Mouse (Mus musculus) lung, adult 18-20 months (tissue): Measurements from ENCODE around the gene Ngly1.

Experiments used
- DNase-seq, 2 experiments: peaks; one replicate each; pipeline ENCODE4 v3.0.0; 2022; ENCODE audit warnings: mixed read lengths in 2 of 2

Gene Ngly1

DNA sequence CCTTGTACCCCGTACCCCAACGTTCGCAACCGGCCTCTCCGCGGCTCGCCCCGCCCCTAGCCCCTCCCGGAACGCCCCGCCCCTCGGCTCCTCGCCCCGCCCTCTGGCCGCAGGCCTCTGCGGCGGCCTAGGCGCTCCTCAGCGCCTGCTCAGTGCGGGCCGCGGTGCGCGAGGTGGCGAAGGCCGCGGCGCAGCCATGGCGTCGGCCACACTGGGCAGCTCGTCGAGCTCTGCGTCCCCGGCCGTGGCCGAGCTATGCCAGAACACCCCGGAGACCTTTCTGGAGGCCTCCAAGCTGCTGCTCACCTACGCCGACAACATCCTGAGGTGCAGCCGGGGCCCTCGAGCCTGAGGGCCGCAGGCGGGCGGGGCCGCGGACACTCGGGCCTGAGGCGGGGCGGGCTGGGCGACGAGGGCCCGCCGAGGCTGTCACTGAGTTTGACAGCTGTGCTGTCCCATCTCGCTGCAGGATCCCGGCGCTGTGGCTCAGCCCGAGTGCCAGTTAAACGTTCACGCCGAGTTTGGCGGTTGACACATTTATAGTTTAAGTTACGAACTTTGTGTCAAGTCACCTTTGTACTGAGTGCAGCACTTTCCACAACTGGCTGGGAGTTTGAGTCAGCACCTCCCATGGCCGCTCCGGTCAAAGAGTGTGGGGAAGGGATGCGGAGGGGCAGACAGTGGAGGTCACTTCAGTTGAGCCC is at the start of gene Ngly1, which contains the start of gene Oxsm:
Gene Ngly1, plus strand, starts transcription at position 110 of the 704 bp plus-strand sequence.
Gene Oxsm, minus strand, starts transcription at position 638 of the 704 bp plus-strand sequence.
- DNase-seq = peak; percentile 79 to 82

DNA sequence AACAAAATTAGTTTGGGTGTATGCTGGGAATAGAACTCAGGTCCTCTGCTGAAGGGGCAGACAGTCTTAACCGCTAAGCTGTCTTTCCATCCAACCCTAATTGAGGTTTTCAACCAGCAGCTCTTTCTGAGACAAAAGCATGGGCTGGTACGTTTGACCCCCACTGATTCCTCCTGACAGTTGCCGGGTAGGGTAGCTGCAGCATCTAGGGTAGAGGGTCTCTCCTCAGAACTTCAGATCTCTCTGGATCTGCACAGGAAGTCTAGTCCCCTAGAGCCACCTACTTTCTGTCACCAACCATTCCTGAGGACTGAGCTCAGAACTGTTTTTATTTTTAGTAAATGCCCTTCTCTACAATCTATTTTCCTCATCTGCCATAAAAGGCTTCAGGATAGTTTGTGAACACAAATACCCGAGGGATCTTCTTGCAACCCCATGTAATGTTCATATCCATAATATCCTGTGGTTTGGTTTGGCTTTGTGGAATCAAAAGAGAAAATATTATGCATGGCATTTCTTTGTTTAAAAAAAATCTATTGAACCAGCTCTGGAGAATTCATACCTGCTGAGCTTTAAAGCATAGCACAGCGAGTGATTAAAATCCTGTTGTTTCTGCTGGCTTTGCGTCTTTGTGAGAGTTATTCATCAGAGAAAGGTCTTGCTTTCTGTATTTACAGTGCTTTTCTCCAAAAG is 48.7 kb upstream of the Ngly1 start:
- no peak for DNase-seq

GRCm38 (mm10) chr14:16200969-16201638 is 48.0 kb upstream of the Ngly1 start:
- no peak for DNase-seq

DNA sequence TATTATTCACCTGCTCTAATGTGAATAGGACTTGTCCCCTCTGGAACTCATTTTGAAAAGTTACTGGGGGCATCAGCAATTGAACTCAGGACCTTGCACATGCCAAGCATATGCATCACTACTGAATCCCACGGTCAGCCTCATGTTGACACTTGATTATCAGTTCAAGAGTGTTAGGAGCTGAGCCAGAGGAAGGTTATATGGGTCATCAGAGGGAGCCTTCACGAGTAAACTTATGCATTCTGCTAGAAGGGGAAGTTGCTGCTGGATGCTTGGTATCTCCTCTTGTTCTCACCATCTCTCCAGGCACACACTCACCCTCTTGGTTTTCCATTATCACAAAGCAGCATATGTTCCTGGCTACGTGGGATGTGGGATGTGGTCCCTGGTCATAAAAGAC is 47.4 kb upstream of the Ngly1 start:
- no peak for DNase-seq

GRCm38 (mm10) chr14:16207722-16208121 is 41.4 kb upstream of the Ngly1 start:
- DNase-seq = no peak

DNA sequence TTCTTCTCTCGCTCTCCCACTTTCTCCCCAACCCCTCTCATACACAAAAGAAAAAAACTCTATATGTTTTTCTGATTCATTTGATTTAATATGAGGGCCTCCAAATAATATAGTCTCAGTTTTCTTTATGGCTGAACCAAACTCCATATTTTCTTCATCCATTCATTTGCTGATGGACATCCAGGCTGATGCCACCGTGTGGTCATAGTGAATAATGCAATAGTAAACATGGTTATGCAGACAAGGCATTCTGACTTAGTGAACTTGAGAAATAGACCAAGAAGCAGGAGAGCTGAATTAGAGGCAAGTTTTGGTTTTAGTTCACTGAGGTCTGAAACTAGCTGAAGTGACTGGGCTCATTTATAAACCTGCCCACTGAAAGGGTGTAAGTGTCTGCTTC is 30.1 kb upstream of the Ngly1 start:
- no peak for DNase-seq

- no peak for DNase-seq
These were observed 19.7 kb upstream of the Ngly1 start for GRCm38 (mm10) chr14:16229395-16229794.

GRCm38 (mm10) chr14:16230581-16230980 is 18.5 kb upstream of the Ngly1 start:
- DNase-seq = no peak

- DNase-seq = no peak
These were observed 15.6 kb upstream of the Ngly1 start for GRCm38 (mm10) chr14:16233515-16233914.

- DNase-seq = no peak
These were observed 12.6 kb upstream of the Ngly1 start for GRCm38 (mm10) chr14:16236466-16236865.

DNA sequence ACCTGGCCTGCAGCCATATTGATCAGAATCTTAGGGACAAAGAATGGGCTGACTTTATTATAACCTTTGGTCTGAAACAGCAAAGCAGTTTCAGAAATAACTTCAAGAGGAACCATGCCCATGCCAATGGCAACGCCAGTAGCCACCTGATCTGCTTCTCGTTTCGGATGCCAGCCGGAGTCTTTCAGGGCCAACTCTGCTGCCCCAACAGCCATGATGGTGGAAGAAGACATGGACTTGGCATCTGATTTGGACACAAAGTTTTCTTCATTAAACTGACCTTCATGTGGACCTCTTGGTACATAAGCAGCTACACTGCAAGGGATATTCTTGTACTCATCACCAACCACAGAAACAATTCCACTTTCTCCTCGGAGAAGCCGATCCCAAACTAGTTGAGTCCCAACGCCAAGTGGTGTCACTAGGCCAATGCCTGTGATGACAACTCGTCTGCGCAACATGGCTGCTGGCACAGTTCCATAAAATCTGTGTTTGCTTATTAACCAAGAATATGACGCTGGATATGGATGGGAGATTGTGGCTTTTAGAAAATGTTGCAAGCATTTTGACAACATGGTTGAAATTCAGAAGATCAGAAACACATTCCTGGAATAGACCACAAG is 6.8 kb upstream of the Ngly1 start:
- DNase-seq = peak; percentile 9 to 23

DNA sequence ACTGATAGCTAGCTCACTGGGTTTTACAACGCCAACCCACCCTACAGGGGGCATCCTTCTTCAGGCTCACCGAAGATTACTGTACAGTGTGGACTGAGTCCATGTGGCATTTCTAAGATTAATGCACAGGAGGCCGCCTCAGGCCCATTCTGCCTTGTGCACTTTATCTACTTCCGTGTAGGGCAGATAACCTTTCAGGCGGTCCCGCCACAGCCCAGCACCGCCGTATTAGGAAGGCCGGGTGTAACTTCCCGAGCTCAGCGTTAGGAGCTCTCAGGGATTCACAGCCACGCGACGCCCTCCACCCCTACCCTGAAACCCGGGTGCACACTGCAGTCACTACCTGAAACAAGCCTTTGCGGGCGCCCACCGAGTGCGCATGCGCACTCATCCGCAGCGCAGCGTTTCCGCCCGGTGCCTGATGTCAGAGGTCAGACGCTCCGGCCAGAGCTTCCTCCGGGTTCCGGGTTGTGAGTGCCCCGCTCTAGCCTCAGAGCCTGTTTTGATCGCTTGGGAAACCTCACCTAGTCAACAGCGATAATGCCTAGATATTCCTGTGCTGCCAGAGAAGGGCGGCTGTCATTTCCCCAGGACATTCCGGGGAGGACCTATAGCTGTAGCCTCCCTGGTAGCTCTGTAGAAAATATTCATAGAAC is 6.0 kb upstream of the Ngly1 start:
- peak; percentile 92 to 94 for DNase-seq

- peak; percentile 11 to 76 for DNase-seq
These were observed 5.4 kb upstream of the Ngly1 start for GRCm38 (mm10) chr14:16243603-16244209.

DNA sequence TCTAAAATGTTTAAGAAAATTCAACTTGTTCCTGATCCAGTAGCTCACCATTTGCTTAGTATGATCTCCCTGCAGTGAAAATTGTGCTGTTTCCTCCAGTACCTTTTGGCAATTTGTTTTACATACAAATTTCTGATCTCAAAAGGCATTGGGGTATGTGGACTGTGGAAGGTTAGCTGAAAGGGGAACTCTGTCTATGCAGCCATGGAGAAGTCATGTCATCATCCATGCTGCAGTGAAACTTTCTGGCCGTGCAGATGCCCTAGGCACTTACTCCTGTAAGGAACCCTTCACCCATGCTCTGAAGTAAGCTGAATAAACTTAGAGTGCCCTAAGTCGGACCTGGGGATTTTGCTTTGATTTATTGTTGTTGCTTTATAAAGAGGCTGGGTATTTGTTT is 4.7 kb upstream of the Ngly1 start:
- no peak for DNase-seq

GRCm38 (mm10) chr14:16245127-16245526 is 4.0 kb upstream of the Ngly1 start:
- DNase-seq = no peak

GRCm38 (mm10) chr14:16246340-16246912 is 2.7 kb upstream of the Ngly1 start:
- no peak for DNase-seq

- DNase-seq = peak in 1 of 2 experiments; percentile 15
These were observed 945 bp upstream of the Ngly1 start for GRCm38 (mm10) chr14:16248135-16248534.

DNA sequence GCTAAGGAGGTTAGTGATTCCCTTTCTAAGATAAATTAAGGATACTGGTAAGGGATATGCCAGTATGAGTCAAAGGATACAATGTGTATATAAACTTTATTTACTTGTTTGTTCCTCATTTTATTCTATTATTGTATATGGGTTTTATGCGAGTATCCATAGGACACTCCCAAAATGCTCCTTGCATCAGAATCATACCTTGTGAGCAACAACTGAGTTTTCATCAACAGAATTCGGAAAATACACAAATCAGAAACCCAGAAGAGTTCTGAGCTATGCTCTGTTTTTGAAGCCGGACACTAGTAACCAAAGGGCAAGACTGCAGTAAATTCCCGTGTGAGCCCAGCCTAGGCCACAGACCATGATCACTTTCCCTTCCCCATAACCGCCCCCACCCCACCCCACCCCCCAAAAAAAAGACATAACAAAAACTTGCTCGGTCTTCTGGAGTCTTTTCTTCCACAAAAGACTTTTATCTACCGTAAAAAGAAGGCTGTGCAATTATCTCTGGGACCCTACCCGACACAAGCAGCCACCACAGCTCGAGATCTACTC is 400 bp upstream of the Ngly1 start:
- no peak for DNase-seq

DNA sequence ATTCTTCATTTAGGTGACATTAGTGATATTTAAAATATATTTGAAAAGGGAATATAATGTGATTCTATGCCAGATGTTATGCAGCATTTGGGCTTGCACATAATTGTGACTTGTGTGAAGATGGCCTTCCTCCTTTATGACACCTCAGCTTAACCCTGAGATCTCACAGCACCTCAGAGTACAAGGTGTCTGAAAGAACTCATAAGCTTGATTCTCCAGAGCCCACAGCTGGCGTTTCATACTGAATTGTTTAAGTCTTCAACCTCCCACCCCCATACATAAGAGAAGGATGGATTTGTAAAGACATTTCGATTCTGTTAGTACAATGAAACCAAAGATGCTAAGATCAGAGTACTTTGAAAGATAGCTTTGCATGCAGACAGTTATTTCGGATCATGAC is 1.0 kb downstream of the Ngly1 start:
- no peak for DNase-seq

GRCm38 (mm10) chr14:16255745-16256144 is 6.7 kb downstream of the Ngly1 start:
- DNase-seq = no peak

GRCm38 (mm10) chr14:16256209-16256608 is 7.1 kb downstream of the Ngly1 start:
- DNase-seq = no peak

DNA sequence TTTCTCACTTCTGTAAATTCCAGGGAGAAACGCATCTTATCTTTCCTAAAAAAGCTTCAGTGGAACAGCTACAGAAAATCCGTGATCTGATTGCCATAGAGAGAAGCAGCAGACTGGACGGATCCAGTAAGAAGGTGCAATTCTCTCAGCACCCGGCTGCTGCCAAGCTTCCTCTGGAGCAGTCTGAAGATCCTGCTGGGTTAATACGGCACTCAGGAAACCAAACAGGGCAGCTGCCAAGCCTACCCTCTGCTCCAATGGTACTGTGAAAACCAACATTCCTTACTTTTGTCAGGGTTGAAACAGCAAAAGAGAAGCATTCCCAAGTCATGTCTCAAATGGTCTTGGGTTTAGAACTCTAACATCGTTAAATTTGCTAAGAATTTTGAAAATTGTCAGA is 11.5 kb downstream of the Ngly1 start:
- DNase-seq = no peak
